Mouse (Mus musculus): ENCODE measurements around the gene Cldn14. TPM values are rescaled to one million over a fixed set of nuclear protein-coding genes. Genes with fewer than 3 reads are reported as not detected.

Cldn14 gene
- total and polyA plus RNA-seq, 3 experiments: not detected

GRCm38 (mm10) chr16:93874841-93875240, 133.8 kb downstream of the Cldn14 start:
- TF ChIP-seq ZKSCAN1 (IDR thresholded peaks at IDR 0.05; ENCODE audit: low read depth, low read length): no peak
- no peak for TF ChIP-seq E2F4 (IDR thresholded peaks at IDR 0.05; ENCODE audit: borderline replicate concordance, low read depth, low read length)
- no peak for TF ChIP-seq TCF12 (IDR thresholded peaks at IDR 0.05; ENCODE audit: low read depth, low read length)
- no peak for TF ChIP-seq ZNF384 (IDR thresholded peaks at IDR 0.05; ENCODE audit: low read depth, low read length)
- TF ChIP-seq CTCF (IDR thresholded peaks at IDR 0.05 in 2 of 3, conservative IDR thresholded peaks at IDR 0.05 in 1 of 3; ENCODE audit: control insufficient read depth in 1 of 3, insufficient read depth in 1 of 3, low read depth in 2 of 3, low read length in 3 of 3, poor library complexity in 1 of 3, severe bottlenecking in 1 of 3): no peak
- no peak for TF ChIP-seq CHD2 (IDR thresholded peaks at IDR 0.05; ENCODE audit: low read length)
- no peak for TF ChIP-seq RAD21 (IDR thresholded peaks at IDR 0.05; ENCODE audit: low read depth, low read length)
- TF ChIP-seq UBTF (IDR thresholded peaks at IDR 0.05; ENCODE audit: borderline replicate concordance, insufficient read depth, low read depth, low read length): no peak
- no peak for TF ChIP-seq POLR2AphosphoS5 (IDR thresholded peaks at IDR 0.05; ENCODE audit: borderline replicate concordance, low read depth, low read length)
- TF ChIP-seq MYC (IDR thresholded peaks at IDR 0.05; ENCODE audit: low read depth, low read length): no peak
- no peak for TF ChIP-seq RCOR1 (IDR thresholded peaks at IDR 0.05; ENCODE audit: low read depth, low read length)
- peaks cover 0 to 2% of the 10 kb centered on the region in 2 experiments; a peak in 1 of 4 replicates for H3K4me1 ChIP-seq (ENCODE audit: control insufficient read depth in 1 of 2, insufficient read depth in 2 of 2, low read length in 2 of 2)
- no peak overlapping the region for H3K4me3 ChIP-seq (ENCODE audit: control insufficient read depth in 1 of 2, insufficient read depth in 1 of 2, low read depth in 2 of 2, low read length in 2 of 2)
- no peak overlapping the region for H3K27ac ChIP-seq (ENCODE audit: control insufficient read depth, low read depth, low read length)
- H3K27me3 ChIP-seq (ENCODE audit: control insufficient read depth in 1 of 2, insufficient read depth in 2 of 2, low read length in 2 of 2): no peaks in the 10 kb centered on the region
- no peaks in the 10 kb centered on the region for H3K9me3 ChIP-seq (replicated peaks; ENCODE audit: insufficient read depth, low read length)
- H3K9ac ChIP-seq (ENCODE audit: control insufficient read depth, low read depth, low read length, poor library complexity, severe bottlenecking): no peak overlapping the region
- peaks cover 0 to 25% of the 10 kb centered on the region in 2 experiments; a peak in 2 of 4 replicates for H3K36me3 ChIP-seq (ENCODE audit: control insufficient read depth in 1 of 2, insufficient read depth in 2 of 2, low read length in 2 of 2)
- no peaks in the 10 kb centered on the region for H3K79me2 ChIP-seq (ENCODE audit: control insufficient read depth, insufficient read depth, low read length, poor library complexity)
- no peak for DNase-seq (ENCODE audit: low read depth, low spot score)

Other genes with a start within 250 kb of the Cldn14 start
- 35.1 and 39.1 TPM in 2 replicates for gene Morc3, start 176.7 kb downstream of the Cldn14 start, total RNA-seq (2012; rRNA removed)
- gene Morc3, start 176.7 kb downstream of the Cldn14 start, polyA plus RNA-seq (2012; ENCODE audit: insufficient read depth in 1 of 2, insufficient read length in 2 of 2, low read depth in 1 of 2, low replicate concordance in 2 of 2, missing spikeins in 1 of 2): 100 to 1,000 TPM in 1 of 2 experiments, 10 to 100 TPM in 1; 23.3 to 276 TPM
- 40.9 and 48.2 TPM in 2 replicates for gene Chaf1b, start 124.9 kb downstream of the Cldn14 start, total RNA-seq (2012; rRNA removed)
- gene Chaf1b, start 124.9 kb downstream of the Cldn14 start, polyA plus RNA-seq (2012; ENCODE audit: insufficient read depth in 1 of 2, insufficient read length in 2 of 2, low read depth in 1 of 2, low replicate concordance in 2 of 2, missing spikeins in 1 of 2): 10 to 100 TPM in 1 of 2 experiments, not detected in 1; 53.9 TPM
- gene Sim2, start 76.1 kb upstream of the Cldn14 start, total RNA-seq (2012; rRNA removed): not detected in 2 replicates
- not detected for gene Sim2, start 76.1 kb upstream of the Cldn14 start, polyA plus RNA-seq (2012; ENCODE audit: insufficient read depth in 1 of 2, insufficient read length in 2 of 2, low read depth in 1 of 2, low replicate concordance in 2 of 2, missing spikeins in 1 of 2)

Measured in MEL (cell line).